Mouse (Mus musculus): Measurements from ENCODE around the gene Gm43518. TPM values are rescaled to one million over a fixed set of nuclear protein-coding genes. Genes with fewer than 3 reads are reported as not detected.
A peak's percentile ranks its signal among the peaks of the same experiment; 100 is the strongest.

The Gm43518 gene
- 1.0 and 1.6 TPM in 2 replicates for polyA plus RNA-seq (2015; fragmentation: Nextera tagmentation; extraction: Ambion mirVana)

GRCm38 (mm10) chr5:123927118-123927517 lies at the start of gene Gm43518:
Gm43518 (plus strand) TSS chr5:123927418.
- Histone ChIP-seq H3K4me2 (ENCODE audit: low read length) (no peak within 1 kb of the TSS), H3K9ac (ENCODE audit: low read depth, low read length) (no peak within 1 kb of the TSS), H3K4me3 (replicated peaks; ENCODE audit: low read depth, low read length) (no peak within 1 kb of the TSS), H3K36me3 (ENCODE audit: insufficient read depth, low read length) (peaks cover 47% of the 10 kb centered on the region), H3K27ac (no peak within 1 kb of the TSS), H3K27me3 (ENCODE audit: insufficient read depth, low read length) (no peaks in the 10 kb centered on the region), H3K4me1 (replicated peaks; ENCODE audit: insufficient read depth, low read length) (no peaks in the 10 kb centered on the region), H3K9me3 (replicated peaks; ENCODE audit: low read length) (no peaks in the 10 kb centered on the region)
- no peak for TF ChIP-seq CTCF (IDR thresholded peaks at IDR 0.05; ENCODE audit: low read depth)
- no peak for DNase-seq (ENCODE audit: low spot score)
- 91% methylated on average over 9 of the region's 9 CpGs for WGBS
- ATAC-seq (replicated peaks; ENCODE audit: low FRiP score, low read depth), result no peak

GRCm38 (mm10) chr5:123878056-123878455 lies 49.2 kb upstream of the Gm43518 start:
- H3K4me2 ChIP-seq (ENCODE audit: low read length), result peak overlapping the region; percentile 55
- TF ChIP-seq CTCF (IDR thresholded peaks at IDR 0.05; ENCODE audit: low read depth), result no peak
- DNase-seq (ENCODE audit: low spot score) (peak; percentile 77), ATAC-seq (replicated peaks; ENCODE audit: low FRiP score, low read depth) (no peak; the same call in 1 of the 2 replicates)
- peak overlapping the region; percentile 19 for H3K4me3 ChIP-seq (replicated peaks; ENCODE audit: low read depth, low read length)
- H3K9ac ChIP-seq (ENCODE audit: low read depth, low read length), result peak overlapping the region; percentile 32
- H3K27ac ChIP-seq, result no peak overlapping the region
- H3K4me1 ChIP-seq (replicated peaks; ENCODE audit: insufficient read depth, low read length), result peaks cover 26% of the 10 kb centered on the region
- no peaks in the 10 kb centered on the region for H3K9me3 ChIP-seq (replicated peaks; ENCODE audit: low read length)
- no peaks in the 10 kb centered on the region for H3K27me3 ChIP-seq (ENCODE audit: insufficient read depth, low read length)
- 9% methylated on average over 14 of the region's 14 CpGs for WGBS
- no peaks in the 10 kb centered on the region for H3K36me3 ChIP-seq (ENCODE audit: insufficient read depth, low read length)

GRCm38 (mm10) chr5:123879928-123880327 lies 47.3 kb upstream of the Gm43518 start, which contains the start of gene Hcar1:
Hcar1 (minus strand) TSS chr5:123880020.
- peak; percentile 73 for DNase-seq (ENCODE audit: low spot score)
- TF ChIP-seq CTCF (IDR thresholded peaks at IDR 0.05; ENCODE audit: low read depth), result no peak
- WGBS, result 14% methylated on average over 12 of the region's 12 CpGs

GRCm38 (mm10) chr5:123880778-123881177 lies 46.4 kb upstream of the Gm43518 start:
- WGBS, result 82% methylated on average over 14 of the region's 14 CpGs
- ATAC-seq (replicated peaks; ENCODE audit: low FRiP score, low read depth) (no peak), DNase-seq (ENCODE audit: low spot score) (no peak)
- Histone ChIP-seq H3K4me2 (ENCODE audit: low read length) (no peak overlapping the region), H3K9ac (ENCODE audit: low read depth, low read length) (no peak overlapping the region), H3K27ac (no peak overlapping the region), H3K4me1 (replicated peaks; ENCODE audit: insufficient read depth, low read length) (peaks cover 26% of the 10 kb centered on the region), H3K36me3 (ENCODE audit: insufficient read depth, low read length) (no peaks in the 10 kb centered on the region), H3K27me3 (ENCODE audit: insufficient read depth, low read length) (no peaks in the 10 kb centered on the region), H3K9me3 (replicated peaks; ENCODE audit: low read length) (no peaks in the 10 kb centered on the region), H3K4me3 (replicated peaks; ENCODE audit: low read depth, low read length) (no peak overlapping the region)
- peak; percentile 52 for TF ChIP-seq CTCF (IDR thresholded peaks at IDR 0.05; ENCODE audit: low read depth)

More at GRCm38 (mm10) chr5:123879928-123880327, 47.3 kb upstream of the Gm43518 start, which contains the start of gene Hcar1:
- Histone ChIP-seq H3K4me1 (replicated peaks; ENCODE audit: insufficient read depth, low read length) (peaks cover 26% of the 10 kb centered on the region), H3K4me2 (ENCODE audit: low read length) (peak within 1 kb of the TSS; percentile 55), H3K4me3 (replicated peaks; ENCODE audit: low read depth, low read length) (peak within 1 kb of the TSS; percentile 9; the same call in 1 of the 2 replicates), H3K36me3 (ENCODE audit: insufficient read depth, low read length) (no peaks in the 10 kb centered on the region), H3K9me3 (replicated peaks; ENCODE audit: low read length) (no peaks in the 10 kb centered on the region), H3K27me3 (ENCODE audit: insufficient read depth, low read length) (no peaks in the 10 kb centered on the region), H3K27ac (peak within 1 kb of the TSS; percentile 68), H3K9ac (ENCODE audit: low read depth, low read length) (peak within 1 kb of the TSS; percentile 45)
- peak; percentile 21; the same call in 1 of the 2 replicates for ATAC-seq (replicated peaks; ENCODE audit: low FRiP score, low read depth)

- Histone ChIP-seq H3K4me3 (replicated peaks; ENCODE audit: low read depth, low read length) (no peak overlapping the region), H3K27me3 (ENCODE audit: insufficient read depth, low read length) (no peaks in the 10 kb centered on the region), H3K27ac (no peak overlapping the region), H3K36me3 (ENCODE audit: insufficient read depth, low read length) (no peaks in the 10 kb centered on the region), H3K9me3 (replicated peaks; ENCODE audit: low read length) (no peaks in the 10 kb centered on the region), H3K4me2 (ENCODE audit: low read length) (no peak overlapping the region), H3K9ac (ENCODE audit: low read depth, low read length) (no peak overlapping the region), H3K4me1 (replicated peaks; ENCODE audit: insufficient read depth, low read length) (peaks cover 10% of the 10 kb centered on the region)
- ATAC-seq (replicated peaks; ENCODE audit: low FRiP score, low read depth), result no peak
- no peak for TF ChIP-seq CTCF (IDR thresholded peaks at IDR 0.05; ENCODE audit: low read depth)
- 71% methylated on average over 7 of the region's 7 CpGs for WGBS
- DNase-seq (ENCODE audit: low spot score), result no peak
These were observed 43.3 kb upstream of the Gm43518 start for GRCm38 (mm10) chr5:123883891-123884290.

- Histone ChIP-seq H3K27ac (no peak overlapping the region), H3K4me1 (replicated peaks; ENCODE audit: insufficient read depth, low read length) (peaks cover 6% of the 10 kb centered on the region), H3K36me3 (ENCODE audit: insufficient read depth, low read length) (no peaks in the 10 kb centered on the region), H3K9ac (ENCODE audit: low read depth, low read length) (no peak overlapping the region), H3K27me3 (ENCODE audit: insufficient read depth, low read length) (no peaks in the 10 kb centered on the region), H3K4me2 (ENCODE audit: low read length) (no peak overlapping the region), H3K9me3 (replicated peaks; ENCODE audit: low read length) (no peaks in the 10 kb centered on the region), H3K4me3 (replicated peaks; ENCODE audit: low read depth, low read length) (no peak overlapping the region)
- DNase-seq (ENCODE audit: low spot score) (no peak), ATAC-seq (replicated peaks; ENCODE audit: low FRiP score, low read depth) (no peak)
- WGBS, result 71% methylated on average over 10 of the region's 10 CpGs
- TF ChIP-seq CTCF (IDR thresholded peaks at IDR 0.05; ENCODE audit: low read depth), result no peak
These were observed 42.9 kb upstream of the Gm43518 start for GRCm38 (mm10) chr5:123884332-123884731.

- no peak overlapping the region for H3K4me2 ChIP-seq (ENCODE audit: low read length)
- no peaks in the 10 kb centered on the region for H3K27me3 ChIP-seq (ENCODE audit: insufficient read depth, low read length)
- no peak overlapping the region for H3K4me3 ChIP-seq (replicated peaks; ENCODE audit: low read depth, low read length)
- no peaks in the 10 kb centered on the region for H3K9me3 ChIP-seq (replicated peaks; ENCODE audit: low read length)
- H3K4me1 ChIP-seq (replicated peaks; ENCODE audit: insufficient read depth, low read length), result no peaks in the 10 kb centered on the region
- H3K9ac ChIP-seq (ENCODE audit: low read depth, low read length), result no peak overlapping the region
- no peak for ATAC-seq (replicated peaks; ENCODE audit: low FRiP score, low read depth)
- DNase-seq (ENCODE audit: low spot score), result no peak
- H3K36me3 ChIP-seq (ENCODE audit: insufficient read depth, low read length), result no peaks in the 10 kb centered on the region
- H3K27ac ChIP-seq, result no peak overlapping the region
- TF ChIP-seq CTCF (IDR thresholded peaks at IDR 0.05; ENCODE audit: low read depth), result no peak
- 53% methylated on average over 3 of the region's 3 CpGs for WGBS
These were observed 40.9 kb upstream of the Gm43518 start for GRCm38 (mm10) chr5:123886365-123886764.
